Mouse (Mus musculus): Measurements from ENCODE around the gene Doc2a.

Gene Doc2a

GRCm38 (mm10) chr7:126823202-126823711, 24.0 kb upstream of the Doc2a start:
- intact Hi-C loops (cut with DNase I), result loop anchor here (2.0 kb wide), 1 partner anchor 288 kb away; no protein-coding TSS in a partner anchor

GRCm38 (mm10) chr7:126823940-126824339, 23.3 kb upstream of the Doc2a start:
- intact Hi-C loops (cut with DNase I), result loop anchor here (2.0 kb wide), 1 partner anchor 287 kb away; no protein-coding TSS in a partner anchor

DNA sequence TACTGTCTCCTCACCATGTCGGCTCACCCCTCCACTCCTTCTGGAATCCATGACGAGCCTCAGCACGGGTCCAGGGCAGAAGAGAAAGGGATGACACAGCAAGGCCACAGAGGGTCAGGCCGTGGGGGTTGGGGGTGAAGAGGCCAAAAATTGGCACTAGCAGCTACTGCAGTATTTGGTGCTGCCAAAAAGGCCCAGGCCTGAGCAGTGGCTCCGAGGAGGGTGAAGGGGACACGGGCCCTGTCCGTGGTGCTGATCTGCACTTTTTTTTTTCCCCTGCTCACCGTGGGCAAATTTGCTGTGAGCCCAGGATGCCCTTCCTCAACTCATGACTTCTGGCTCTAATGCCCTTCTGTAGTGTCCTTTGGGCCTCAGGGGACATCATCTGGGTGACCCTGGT, 21.8 kb upstream of the Doc2a start:
- intact Hi-C loops (cut with DNase I), result no loop called here

DNA sequence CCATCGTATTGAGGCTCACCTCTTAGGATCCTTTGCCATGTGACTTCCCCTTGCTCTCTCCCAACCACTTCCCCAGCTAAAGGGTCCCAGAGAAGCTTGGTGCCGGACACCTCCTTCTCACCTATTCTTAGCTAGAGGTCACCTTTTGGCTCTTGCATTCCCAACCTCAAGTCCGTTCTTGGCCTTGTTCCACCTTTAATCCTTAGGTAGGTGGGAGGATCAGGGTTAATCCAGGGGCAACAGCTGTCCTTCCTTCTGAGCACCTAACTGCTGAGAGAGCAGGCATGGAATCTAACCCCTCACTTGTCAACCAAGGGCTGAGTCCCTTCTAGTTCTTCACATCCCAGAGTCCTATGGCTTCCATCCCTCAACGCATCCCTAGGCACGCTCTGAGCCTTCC, 21.3 kb upstream of the Doc2a start:
- intact Hi-C loops (cut with DNase I), result no loop called here

DNA sequence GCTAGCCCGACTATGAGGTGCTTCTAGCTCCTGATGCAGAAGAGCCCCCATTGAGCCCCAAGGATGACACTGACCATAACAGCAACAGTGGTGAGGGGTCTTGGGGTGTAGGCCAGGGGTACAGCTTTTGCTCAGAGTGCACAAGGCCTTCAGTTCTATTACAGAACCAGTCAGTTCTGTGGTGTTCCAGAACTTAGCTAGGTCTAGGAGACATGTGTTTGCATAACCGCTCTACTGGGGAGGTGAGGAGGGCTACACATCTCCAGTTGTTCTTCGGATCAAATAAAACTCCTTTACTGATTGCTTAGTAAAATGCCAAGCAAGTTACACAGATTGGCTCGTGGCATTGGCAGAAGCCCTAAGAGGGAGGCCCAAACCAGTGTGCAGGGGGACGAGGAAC, 15.7 kb upstream of the Doc2a start, which contains the start of gene 4930451I11Rik:
Gene 4930451I11Rik (minus strand): TSS at position 101 of the 400 bp plus-strand sequence.
- intact Hi-C loops (cut with DNase I), result no loop called here

- intact Hi-C loops (cut with DNase I), result loop anchor here (1.0 kb wide), 1 partner anchor 272 kb away; no protein-coding TSS in a partner anchor
Observed at GRCm38 (mm10) chr7:126832036-126832598, 15.1 kb upstream of the Doc2a start.

- intact Hi-C loops (cut with DNase I), result no loop called here
Observed at GRCm38 (mm10) chr7:126833294-126833693, 13.9 kb upstream of the Doc2a start.

GRCm38 (mm10) chr7:126843276-126843675, 3.9 kb upstream of the Doc2a start:
- intact Hi-C loops (cut with DNase I), result no loop called here

GRCm38 (mm10) chr7:126845516-126845915, 1.7 kb upstream of the Doc2a start:
- intact Hi-C loops (cut with DNase I), result no loop called here

GRCm38 (mm10) chr7:126847421-126848398, 494 bp downstream of the Doc2a start:
- intact Hi-C loops (cut with DNase I), result no loop called here

- intact Hi-C loops (cut with DNase I), result no loop called here
Observed at GRCm38 (mm10) chr7:126848794-126849193, 1.6 kb downstream of the Doc2a start.

DNA sequence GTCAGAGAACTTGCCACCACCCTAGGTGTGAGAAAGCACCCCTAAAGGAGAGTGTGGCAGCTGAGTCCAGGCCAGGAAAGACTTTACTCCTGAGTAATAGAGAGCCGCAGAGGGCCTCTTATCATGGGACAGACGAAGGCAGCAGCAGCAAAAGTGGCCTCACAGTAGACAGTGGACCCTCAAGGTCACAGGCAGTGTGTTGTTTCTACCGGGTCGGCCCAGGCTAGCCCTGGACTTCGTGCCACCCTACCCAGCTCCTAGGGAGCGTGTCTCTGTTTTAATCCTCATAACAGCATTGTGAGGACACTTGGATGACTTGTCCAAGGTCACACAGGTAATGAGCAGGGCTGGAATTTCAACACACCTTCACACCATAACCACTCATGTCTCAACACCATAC, 2.9 kb downstream of the Doc2a start:
- intact Hi-C loops (cut with DNase I), result no loop called here

- intact Hi-C loops (cut with DNase I), result no loop called here
Observed at GRCm38 (mm10) chr7:126851192-126851591, 4.0 kb downstream of the Doc2a start.

- intact Hi-C loops (cut with DNase I), result no loop called here
Observed at GRCm38 (mm10) chr7:126853454-126853853, 6.2 kb downstream of the Doc2a start.

DNA sequence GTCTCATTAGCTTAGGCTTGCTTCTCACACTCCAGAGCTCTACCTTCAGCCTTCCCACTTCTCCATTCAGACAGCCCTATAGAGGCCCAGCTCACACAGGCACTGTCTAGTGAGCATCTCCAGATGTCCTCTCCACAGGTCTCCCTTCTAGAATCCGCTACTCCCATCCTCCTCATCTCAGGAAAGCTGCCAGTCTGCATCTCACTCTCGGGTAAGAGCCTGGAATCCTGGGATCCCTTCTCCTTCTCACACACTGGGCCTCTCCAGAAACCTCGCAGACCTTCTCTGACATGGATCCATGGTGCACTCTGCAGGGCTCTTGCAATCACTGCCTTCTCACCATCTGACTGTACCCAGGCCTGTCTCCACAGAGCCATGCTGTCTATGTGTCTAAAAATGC, 8.4 kb downstream of the Doc2a start:
- intact Hi-C loops (cut with DNase I), result no loop called here

GRCm38 (mm10) chr7:126856741-126857420, 9.7 kb downstream of the Doc2a start:
- intact Hi-C loops (cut with DNase I), result no loop called here

- intact Hi-C loops (cut with DNase I), result no loop called here
Observed at GRCm38 (mm10) chr7:126860987-126861386, 13.8 kb downstream of the Doc2a start.

DNA sequence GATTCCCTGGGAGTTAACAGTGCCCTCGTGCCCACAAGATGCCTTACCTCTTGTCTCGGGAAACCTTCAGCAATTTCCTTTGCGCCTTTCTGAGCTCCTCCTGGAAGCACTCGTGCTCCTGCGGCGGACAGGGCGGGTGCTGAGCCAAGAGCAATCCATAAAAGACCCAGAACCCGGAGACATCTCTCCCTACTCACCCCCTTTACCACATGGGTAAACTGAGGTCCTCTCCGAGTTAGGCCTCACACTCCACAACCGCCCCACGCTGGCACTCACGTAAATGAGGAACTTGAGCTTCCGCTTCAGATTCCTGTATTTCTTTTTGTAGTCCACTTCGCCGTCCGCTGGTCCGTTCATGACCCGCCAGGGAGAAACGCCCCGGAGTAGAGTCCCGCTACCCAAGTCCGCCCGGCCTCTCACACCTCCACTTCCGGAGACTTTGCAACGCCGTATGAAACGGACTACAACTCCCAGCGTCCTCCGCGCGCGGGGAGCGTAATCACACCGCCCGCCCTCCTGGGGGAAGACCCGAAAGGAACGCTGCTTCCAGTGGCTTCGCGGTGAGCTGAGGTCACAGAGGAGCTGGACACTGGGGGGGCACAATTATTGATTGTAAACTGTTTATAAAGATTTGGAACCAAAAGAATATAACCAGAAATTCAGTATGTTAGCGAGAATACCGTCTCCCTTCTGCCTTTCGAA, 14.4 kb downstream of the Doc2a start, which contains the start of gene Hirip3:
Gene Hirip3 (plus strand): TSS at position 544 of the 702 bp plus-strand sequence.
- intact Hi-C loops (cut with DNase I), result no loop called here

DNA sequence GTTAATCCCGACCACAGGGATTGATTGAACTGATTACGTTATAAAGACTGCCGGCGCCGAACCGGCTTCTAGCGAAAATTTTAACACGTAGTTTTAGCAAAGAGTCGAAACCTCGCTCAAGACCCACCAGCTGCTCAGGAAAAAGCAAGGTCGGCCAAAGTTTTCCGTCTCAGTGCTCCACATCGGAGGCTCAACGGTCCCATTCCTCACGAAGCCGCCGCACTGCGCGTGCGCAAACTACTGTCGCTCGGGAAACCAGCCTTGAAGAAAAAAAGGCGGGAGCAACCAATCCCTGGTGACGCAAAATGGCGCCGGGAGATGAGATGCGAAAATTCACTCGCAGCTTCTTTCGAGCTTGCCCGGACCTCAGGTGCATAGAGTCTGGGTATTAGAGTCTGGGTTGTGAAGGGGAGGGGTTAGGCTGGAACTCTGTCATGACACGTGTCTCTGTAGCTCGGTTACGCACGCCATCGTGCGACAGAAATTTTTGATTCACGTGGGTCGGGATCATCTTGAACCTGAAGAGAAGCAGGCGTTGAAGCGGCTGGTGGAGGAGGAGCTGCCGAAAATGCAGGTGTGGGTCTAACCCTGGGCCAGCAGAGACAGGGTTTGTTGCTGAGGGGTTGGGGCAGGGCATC, 15.1 kb downstream of the Doc2a start, which contains the start of gene Ino80e:
Gene Ino80e (minus strand): TSS at position 231 of the 638 bp plus-strand sequence.
- intact Hi-C loops (cut with DNase I), result no loop called here

- intact Hi-C loops (cut with DNase I), result no loop called here
Observed at GRCm38 (mm10) chr7:126863791-126864190, 16.6 kb downstream of the Doc2a start.
